Mouse (Mus musculus) lung, adult 2 months (tissue): ENCODE measurements at regions not wholly inside any gene's neighbourhood (a gene's known extent, or its start where the extent isn't known, plus 50 kb on each side); places are given as distances from the start of the nearest gene placed in this dataset.

Source experiments
- CTCF ChIP-seq: fragments of 200-500 bp; IDR thresholded peaks from 2 replicates; pipeline ENCODE4 v1.5.1; 2011; ENCODE audit warnings: mild to moderate bottlenecking, low read length, control low read depth; ENCODE audit not compliant: insufficient read depth
- POLR2A ChIP-seq: fragments of 200-500 bp; IDR thresholded peaks from 2 replicates; pipeline ENCODE4 v1.6.1; 2011; ENCODE audit warnings: low read depth, mild to moderate bottlenecking, control low read depth, low read length, borderline replicate concordance; ENCODE audit errors: extremely low read depth

DNA sequence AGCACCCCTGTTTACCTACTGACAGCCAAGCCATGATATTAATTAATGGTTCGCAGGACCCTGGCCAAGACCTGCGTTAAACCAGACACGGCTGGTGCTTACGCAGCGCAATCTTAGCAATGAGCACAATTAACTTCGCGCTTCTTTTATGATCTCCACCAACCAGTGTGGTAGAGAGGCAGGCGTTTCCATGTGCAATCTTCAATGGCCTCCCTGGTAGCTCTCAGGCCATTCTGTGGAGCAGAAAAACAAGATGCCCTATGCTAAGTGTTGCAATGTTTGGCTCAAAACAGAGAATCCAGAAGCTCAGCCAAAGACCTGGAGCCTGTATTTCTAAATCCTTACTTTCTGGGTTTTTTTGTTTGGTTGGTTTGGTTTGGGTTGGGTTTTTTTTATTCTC lies 186.9 kb upstream of the 4930412O13Rik start:
- TF ChIP-seq CTCF = no peak
- no peak for TF ChIP-seq POLR2A
